Mouse (Mus musculus) cerebellum, adult 2 months (tissue): ENCODE data around the gene Stox2.

Source experiments
- CTCF ChIP-seq: fragments of 200-500 bp; IDR thresholded peaks from 2 replicates; pipeline ENCODE4 v1.5.1; 2011; ENCODE audit warnings: low read depth, mild to moderate bottlenecking, control low read depth, low read length, moderate library complexity, borderline replicate concordance; ENCODE audit not compliant: insufficient read depth
- POLR2A ChIP-seq: fragments of 200-500 bp; IDR thresholded peaks from 2 replicates; pipeline ENCODE4 v1.6.1; 2011; ENCODE audit warnings: low read length, control low read depth, borderline replicate concordance; ENCODE audit not compliant: insufficient read depth

- no peak for TF ChIP-seq POLR2A
- no peak for TF ChIP-seq CTCF
Measured at GRCm38 (mm10) chr8:47412696-47413523, 33.3 kb downstream of the Stox2 start.
